Mouse (Mus musculus): ENCODE measurements around the gene Mfn1.

- TF ChIP-seq POLR2A (IDR thresholded peaks at IDR 0.05; ENCODE audit: insufficient read depth, low read length) (no peak), CTCF (IDR thresholded peaks at IDR 0.05; ENCODE audit: low read depth, low read length) (no peak), EP300 (IDR thresholded peaks at IDR 0.05; ENCODE audit: insufficient read depth, low read depth, low read length) (no peak)
These were observed 51.5 kb downstream of the Mfn1 start for GRCm38 (mm10) chr3:32580738-32581137.

Data from ES-Bruce4 (cell line).